Mouse (Mus musculus) G1E (cell line): ENCODE data around the gene Glis2. TPM values are rescaled to one million over a fixed set of nuclear protein-coding genes. Genes with fewer than 3 reads are reported as not detected.

ENCODE experiments used
- ATAC-seq: 2 replicates; pipeline ENCODE4 v1.8.0; 2016; ENCODE audit warnings: mild to moderate bottlenecking; ENCODE audit not compliant: insufficient number of reproducible peaks, poor library complexity, low FRiP score, severe bottlenecking; ENCODE audit errors: extremely low read depth
- DNase-seq: peaks from one replicate; pipeline ENCODE4 v3.0.0; 2012; ENCODE audit warnings: low spot score
- H3K27me3 ChIP-seq: 2 replicates; pipeline ENCODE4 v1.6.1; 2012; ENCODE audit warnings: mild to moderate bottlenecking, low read length, inconsistent platforms; ENCODE audit not compliant: insufficient read depth
- H3K36me3 ChIP-seq: replicated peaks from 2 replicates; pipeline ENCODE3; 2012; ENCODE audit warnings: mild to moderate bottlenecking, inconsistent platforms
- H3K4me1 ChIP-seq: 2 replicates; pipeline ENCODE4 v1.6.1; 2012; ENCODE audit warnings: low read depth, low read length, inconsistent platforms, mixed read lengths; ENCODE audit not compliant: insufficient read depth
- H3K4me3 ChIP-seq: 2 replicates; pipeline ENCODE4 v1.5.1; 2012; ENCODE audit warnings: low read depth, mild to moderate bottlenecking, inconsistent platforms, low read length, moderate library complexity, mixed read lengths
- H3K9me3 ChIP-seq: replicated peaks from 2 replicates; pipeline ENCODE4 v1.6.1; 2012; ENCODE audit warnings: inconsistent platforms
- CTCF ChIP-seq: IDR thresholded peaks from 2 replicates; pipeline ENCODE4 v1.5.1; 2012; ENCODE audit warnings: low read depth, low read length, inconsistent platforms, mixed read lengths
- GATA1 ChIP-seq: IDR thresholded peaks from 2 replicates; pipeline ENCODE4 v1.6.1; 2012; ENCODE audit warnings: borderline replicate concordance, low read length, inconsistent platforms, mixed read lengths
- GATA2 ChIP-seq: IDR thresholded peaks from 2 replicates; pipeline ENCODE4 v1.6.1; 2012; ENCODE audit warnings: low read depth, low read length, inconsistent platforms, borderline replicate concordance
- POLR2AphosphoS5 ChIP-seq: IDR thresholded peaks from 2 replicates; pipeline ENCODE4 v1.6.1; 2012; ENCODE audit warnings: low read depth, low read length, inconsistent platforms; ENCODE audit not compliant: insufficient replicate concordance
- TAL1 ChIP-seq: conservative IDR thresholded peaks from 2 replicates; pipeline ENCODE4 v1.6.1; 2012; ENCODE audit warnings: low read depth, low read length, inconsistent platforms, mixed read lengths
- polyA plus RNA-seq: library from polyadenylated mRNA; stranded (reverse); fragments of >175 nt; gene quantifications from 2 replicates; pipeline ENCODE4 v1.2.3, GENCODE M21; 2012
- total RNA-seq, 2 experiments: library from RNA; stranded (forward) in 1 of 2; stranded (reverse) in 1 of 2; fragments of 200-1000 nt in 1 of 2; fragments of >200 nt in 1 of 2; fragmentation: Nextera tagmentation in 1 of 2; gene quantifications; 2 replicates each; pipeline ENCODE4 v1.2.3; 2014 to 2017

Glis2 gene
- total and polyA plus RNA-seq, 3 experiments = 1.0 to 2.8 (median 2.6) TPM

DNA sequence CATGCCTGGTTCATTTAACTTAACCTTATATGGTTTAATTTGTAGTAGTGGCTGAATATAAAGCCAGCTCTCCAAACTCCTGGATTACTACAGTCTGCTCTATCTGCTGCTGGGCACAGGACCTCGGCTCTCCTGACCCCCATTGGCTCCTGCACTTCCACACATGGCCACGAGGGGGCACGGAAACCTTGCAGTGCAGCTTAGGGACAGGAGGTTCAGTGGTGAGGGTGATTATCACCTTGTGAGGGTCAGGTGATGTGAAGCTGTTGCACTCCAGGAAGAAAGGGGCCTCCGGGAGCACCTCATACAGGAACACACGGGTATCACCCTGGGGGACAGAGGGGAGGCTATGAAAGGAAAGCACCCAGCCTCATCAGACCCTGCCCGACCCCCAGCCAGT is 35.4 kb downstream of the Glis2 start:
- peak; percentile 69 for DNase-seq

DNA sequence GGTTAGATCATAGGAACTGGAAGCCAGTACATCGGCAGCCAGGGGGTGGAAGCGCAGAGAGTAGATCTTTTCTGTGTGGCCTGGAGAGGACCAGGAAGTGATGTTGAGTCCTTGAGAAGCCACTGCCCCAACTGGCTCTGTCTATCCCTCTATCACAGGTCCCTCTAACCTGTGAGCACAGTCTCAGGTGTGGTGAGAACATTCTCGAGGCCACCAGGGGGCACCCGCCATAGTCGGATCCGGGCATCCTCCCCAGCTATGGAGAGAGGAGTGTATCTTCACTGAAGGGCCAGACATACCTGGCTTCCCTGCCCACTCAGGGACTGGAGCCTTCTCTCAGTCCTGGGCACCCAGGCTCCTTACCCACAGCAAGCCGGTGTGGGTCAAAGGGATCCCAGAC is 37.5 kb downstream of the Glis2 start:
- Histone ChIP-seq H3K4me3 (no peak overlapping the region), H3K4me1 (peaks cover 20% of the 10 kb centered on the region), H3K27me3 (no peaks in the 10 kb centered on the region), H3K9me3 (no peaks in the 10 kb centered on the region), H3K36me3 (peaks cover 100% of the 10 kb centered on the region)
- TF ChIP-seq POLR2AphosphoS5 = no peak
- DNase-seq (no peak), ATAC-seq (no peak)

More for the DNA sequence above, 35.4 kb downstream of the Glis2 start:
- Histone ChIP-seq H3K27me3 (no peaks in the 10 kb centered on the region), H3K36me3 (peaks cover 97% of the 10 kb centered on the region), H3K9me3 (no peaks in the 10 kb centered on the region), H3K4me1 (peaks cover 18% of the 10 kb centered on the region), H3K4me3 (no peak overlapping the region)
- 0 out of 2 replicates have a peak, but pooled peaks have one; percentile 42 for ATAC-seq
- TF ChIP-seq TAL1 = no peak
- TF ChIP-seq POLR2AphosphoS5 = no peak
- no peak for TF ChIP-seq GATA1
- TF ChIP-seq CTCF = peak; percentile 96
- no peak for TF ChIP-seq GATA2

DNA sequence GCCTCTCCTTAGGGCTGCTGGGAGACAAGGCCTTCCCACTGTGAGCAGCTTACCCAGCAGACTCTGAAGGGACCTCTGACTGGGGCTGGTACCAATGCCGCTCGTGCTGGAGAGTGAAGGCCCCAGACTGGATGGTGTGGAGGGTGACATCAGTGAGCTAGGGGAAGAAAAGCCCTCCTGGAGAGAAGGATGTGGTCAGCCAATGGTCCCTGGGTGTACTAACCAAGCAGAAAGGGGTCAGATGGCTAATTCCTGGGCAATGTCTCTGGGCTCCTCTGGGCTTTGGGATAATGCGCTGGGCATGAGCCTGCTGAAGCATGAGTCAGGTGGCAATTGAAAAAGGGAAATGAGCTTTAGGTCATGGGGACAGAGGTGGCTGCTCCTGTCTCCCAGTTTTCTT is 39.1 kb downstream of the Glis2 start:
- peaks cover 99% of the 10 kb centered on the region for H3K36me3 ChIP-seq
- DNase-seq (no peak), ATAC-seq (no peak)
- H3K27me3 ChIP-seq = no peaks in the 10 kb centered on the region
- H3K4me3 ChIP-seq = no peak overlapping the region
- H3K4me1 ChIP-seq = peaks cover 26% of the 10 kb centered on the region
- no peak for TF ChIP-seq POLR2AphosphoS5
- no peak for TF ChIP-seq GATA2
- TF ChIP-seq GATA1 = no peak
- TF ChIP-seq TAL1 = no peak
- TF ChIP-seq CTCF = no peak
- H3K9me3 ChIP-seq = no peaks in the 10 kb centered on the region

DNA sequence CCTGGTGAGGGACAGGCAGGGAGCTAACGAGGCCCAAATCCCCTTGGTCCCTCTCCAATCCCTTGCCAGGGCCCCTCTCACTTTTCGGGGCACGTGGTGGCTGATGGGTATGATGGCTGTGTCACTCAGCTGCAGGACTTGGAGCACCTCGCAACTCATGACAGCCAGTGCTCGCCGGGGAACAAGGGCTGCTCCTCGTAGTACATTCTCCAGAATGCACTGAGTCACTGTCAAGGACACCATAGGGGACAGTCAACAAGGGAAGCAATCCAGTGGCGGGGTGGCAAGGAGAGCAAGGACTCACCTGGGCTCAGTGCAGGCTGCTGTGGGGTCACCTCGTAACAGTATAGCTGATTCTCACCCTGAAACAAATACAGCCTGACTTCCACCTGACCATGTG is 40.2 kb downstream of the Glis2 start:
- ATAC-seq (no peak), DNase-seq (no peak)
- Histone ChIP-seq H3K4me1 (peaks cover 34% of the 10 kb centered on the region), H3K9me3 (no peaks in the 10 kb centered on the region), H3K4me3 (no peak overlapping the region), H3K36me3 (peaks cover 96% of the 10 kb centered on the region), H3K27me3 (no peaks in the 10 kb centered on the region)
- TF ChIP-seq GATA2 (no peak), POLR2AphosphoS5 (no peak), GATA1 (no peak), CTCF (no peak), TAL1 (no peak)

DNA sequence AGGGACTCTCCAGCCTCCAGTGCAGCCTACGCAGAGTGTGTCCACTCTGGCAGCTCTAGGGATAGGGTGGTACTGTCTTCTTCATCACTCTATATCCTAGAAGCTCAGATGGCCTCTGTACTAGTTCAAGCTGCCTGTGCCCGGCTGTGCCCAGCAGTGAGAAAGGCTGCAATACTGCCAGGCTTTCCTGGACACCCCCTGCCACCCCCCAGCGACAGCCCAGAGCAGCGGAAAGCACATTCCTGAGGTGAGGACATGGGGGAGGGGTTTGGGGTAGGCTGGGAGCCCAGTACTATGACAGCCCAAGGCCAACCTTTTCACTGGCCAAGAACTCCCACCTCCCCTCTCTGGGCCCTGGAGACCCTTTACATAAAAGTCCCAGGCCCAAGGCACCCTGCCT is 41.2 kb downstream of the Glis2 start:
- no peaks in the 10 kb centered on the region for H3K9me3 ChIP-seq

DNA sequence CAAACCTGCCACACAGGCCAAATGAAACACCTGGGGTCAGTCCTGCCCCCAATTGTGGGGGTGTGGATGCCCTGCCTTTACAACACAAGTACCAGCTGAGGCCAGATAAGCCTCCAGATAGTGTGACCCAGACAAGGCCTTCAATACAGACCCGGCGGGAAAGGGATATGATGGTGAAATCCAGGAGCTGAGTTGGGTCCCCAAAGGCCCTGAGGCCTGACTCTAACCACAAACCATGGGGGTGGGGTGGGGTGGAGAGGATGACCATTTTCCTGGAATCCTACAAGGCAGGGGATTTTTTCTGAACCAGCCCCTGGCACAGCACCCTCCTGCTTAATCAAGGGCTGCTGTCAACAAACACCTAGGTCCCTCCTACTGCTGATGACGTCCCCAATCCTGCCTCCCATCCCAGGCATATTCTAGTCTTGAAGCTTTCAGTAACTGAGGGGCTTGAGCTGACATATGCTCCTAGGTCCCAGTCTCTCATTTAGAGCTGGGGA is 44.4 kb downstream of the Glis2 start:
- no peak for TF ChIP-seq TAL1
- no peak for TF ChIP-seq POLR2AphosphoS5
- no peak for TF ChIP-seq GATA1
- TF ChIP-seq CTCF = no peak
- TF ChIP-seq GATA2 = no peak
- Histone ChIP-seq H3K4me1 (peaks cover 43% of the 10 kb centered on the region), H3K4me3 (no peak overlapping the region), H3K9me3 (no peaks in the 10 kb centered on the region), H3K27me3 (no peaks in the 10 kb centered on the region), H3K36me3 (peaks cover 97% of the 10 kb centered on the region)
- DNase-seq (no peak), ATAC-seq (no peak)

More for the DNA sequence above, 41.2 kb downstream of the Glis2 start:
- TF ChIP-seq CTCF = no peak
- no peak for TF ChIP-seq GATA2
- no peak for TF ChIP-seq POLR2AphosphoS5
- TF ChIP-seq TAL1 = no peak
- TF ChIP-seq GATA1 = no peak
- H3K36me3 ChIP-seq = peaks cover 96% of the 10 kb centered on the region
- no peaks in the 10 kb centered on the region for H3K27me3 ChIP-seq
- peaks cover 37% of the 10 kb centered on the region for H3K4me1 ChIP-seq
- ATAC-seq (no peak), DNase-seq (no peak)
- H3K4me3 ChIP-seq = no peak overlapping the region

DNA sequence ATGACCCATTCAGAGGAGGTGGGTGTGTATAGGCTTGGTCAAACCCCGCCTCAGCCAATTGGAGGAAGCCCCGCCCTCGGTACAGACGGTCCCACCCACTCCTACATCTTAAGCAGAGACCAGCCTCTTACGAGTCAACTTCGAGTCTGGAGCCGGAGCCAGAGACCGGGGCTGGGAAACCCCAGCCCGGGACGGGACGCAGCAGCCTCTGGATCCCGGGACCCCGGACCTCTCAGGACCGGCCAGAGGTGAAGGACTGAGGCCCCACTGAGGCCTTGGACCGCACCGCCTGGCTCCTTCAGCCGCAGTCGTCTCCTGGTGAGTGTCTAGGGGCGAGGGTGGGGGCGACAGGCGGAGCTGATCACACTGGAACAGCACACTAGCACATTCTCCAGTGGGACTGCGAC is 45.3 kb downstream of the Glis2 start, which contains the start of the genes Vasn and Dnaja3:
TSS of gene Vasn (plus strand) at position 111 of the 407 bp plus-strand sequence.
TSS of gene Dnaja3 (plus strand) at position 159 of the 407 bp plus-strand sequence.
- no peak for TF ChIP-seq CTCF
- no peak for TF ChIP-seq TAL1
- no peak for TF ChIP-seq GATA2
- TF ChIP-seq POLR2AphosphoS5 = no peak
- TF ChIP-seq GATA1 = no peak
- peak; percentile 81 for ATAC-seq

More for the DNA sequence above, 45.3 kb downstream of the Glis2 start, which contains the start of the genes Vasn and Dnaja3:
- H3K4me1 ChIP-seq = peaks cover 41% of the 10 kb centered on the region
- H3K36me3 ChIP-seq = peaks cover 97% of the 10 kb centered on the region
- H3K4me3 ChIP-seq = peak within 1 kb of the TSS; percentile 67; the same call in 1 of the 2 replicates
- H3K27me3 ChIP-seq = no peaks in the 10 kb centered on the region
- DNase-seq = peak; percentile 61
- H3K9me3 ChIP-seq = no peaks in the 10 kb centered on the region
